Mouse (Mus musculus): ENCODE measurements around the gene Paqr9. TPM values are rescaled to one million over a fixed set of nuclear protein-coding genes. Genes with fewer than 3 reads are reported as not detected.

Paqr9 gene
- total RNA-seq (2012; rRNA removed) (not detected in 2 replicates), total RNA-seq (2014; rRNA removed) (not detected in 2 replicates), polyA plus RNA-seq (2012; ENCODE audit: insufficient read length, low read depth) (not detected in 2 replicates)

DNA sequence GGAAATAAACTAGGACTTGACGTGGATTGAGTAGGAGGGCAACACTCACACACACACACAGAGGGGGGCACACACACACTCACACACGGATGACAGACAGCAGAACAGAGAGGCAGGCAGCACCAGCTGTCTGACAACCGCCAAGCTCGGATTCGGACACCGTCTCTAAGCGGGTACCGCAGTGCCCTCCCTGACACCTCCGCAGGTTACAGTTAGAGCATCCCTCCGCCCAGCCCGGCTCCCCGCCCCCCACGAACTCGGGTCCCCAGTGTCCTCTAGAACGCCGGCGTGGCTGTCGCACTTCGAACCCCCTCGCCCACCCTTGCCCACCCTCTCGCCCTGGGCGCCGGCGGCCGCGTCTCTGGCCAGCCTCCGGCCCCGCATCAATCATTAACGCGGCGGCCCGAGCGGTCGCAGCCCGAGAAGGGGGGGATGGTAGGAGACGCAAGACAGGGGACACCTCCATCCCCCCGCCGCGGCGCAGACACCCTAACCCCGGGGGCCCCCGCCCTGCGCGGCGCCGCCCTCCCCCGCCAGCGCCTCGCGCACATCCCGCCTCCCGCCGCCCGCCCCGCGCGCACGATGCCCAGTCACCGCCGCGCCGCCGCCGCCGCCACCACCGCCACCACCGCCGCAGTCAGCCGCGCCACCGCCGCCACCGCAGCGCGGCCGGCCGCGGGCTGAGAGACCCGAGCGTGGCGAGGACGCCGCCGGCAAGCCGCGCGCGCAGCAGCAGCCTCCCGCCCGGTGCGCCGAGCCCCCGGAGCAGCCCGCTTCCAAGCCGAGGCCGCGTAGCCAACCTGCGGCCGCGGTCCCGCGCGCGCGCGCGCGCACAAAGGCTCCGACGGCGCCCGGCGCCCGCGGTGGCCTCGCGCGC lies at the start of gene Paqr9:
Gene Paqr9, plus strand, starts transcription at position 599 of the 877 bp plus-strand sequence.
- Histone ChIP-seq H3K79me2 (replicated peaks; ENCODE audit: control insufficient read depth, extremely low read depth, insufficient read depth, poor library complexity, severe bottlenecking) (no peaks in the 10 kb centered on the region), H3K27me3 (replicated peaks) (no peaks in the 10 kb centered on the region), H3K4me1 (ENCODE audit: control insufficient read depth in 1 of 2, insufficient read depth in 2 of 2) (peaks cover 0 to 5% of the 10 kb centered on the region in 2 experiments; a peak in 2 of 4 replicates), H3K9me3 (replicated peaks; ENCODE audit: low read length) (peaks cover 12% of the 10 kb centered on the region), H3K4me2 (ENCODE audit: insufficient read depth, low read depth, poor library complexity, severe bottlenecking) (no peak within 1 kb of the TSS), H3K9ac (ENCODE audit: insufficient read depth, low read depth) (no peak within 1 kb of the TSS), H3K4me3 (replicated peaks in 1 of 3; ENCODE audit: low read depth in 2 of 3, low read length in 2 of 3, poor library complexity in 1 of 3) (no peak within 1 kb of the TSS), H3K27ac (ENCODE audit: insufficient read depth, low read depth) (no peak within 1 kb of the TSS), H3K36me3 (replicated peaks in 1 of 2; ENCODE audit: control insufficient read depth in 1 of 2, insufficient read depth in 1 of 2, low read length in 1 of 2) (no peaks in the 10 kb centered on the region)
- dilution Hi-C loops (cut with MboI; ENCODE audit: extremely low pct_ligation_motif_present, extremely low pct_unique_long_range_greater_than_20kb, low sequenced_read_pairs) (no loop called here), in situ Hi-C loops (cut with MboI; ENCODE audit: low pct_ligation_motif_present, low pct_unique_long_range_greater_than_20kb, low sequenced_read_pairs) (no loop called here)
- TF ChIP-seq TBP (conservative IDR thresholded peaks at IDR 0.05; ENCODE audit: low read depth, low read length) (no peak), E2F4 (IDR thresholded peaks at IDR 0.05; ENCODE audit: insufficient replicate concordance, low read depth, low read length) (no peak), SMC3 (IDR thresholded peaks at IDR 0.05; ENCODE audit: low read depth, low read length) (no peak), TCF12 (IDR thresholded peaks at IDR 0.05; ENCODE audit: low read depth, low read length) (no peak), UBTF (IDR thresholded peaks at IDR 0.05; ENCODE audit: low read depth, low read length) (no peak), JUND (conservative IDR thresholded peaks at IDR 0.05; ENCODE audit: low read depth, low read length) (no peak), ZMIZ1 (IDR thresholded peaks at IDR 0.05; ENCODE audit: low read depth, low read length) (no peak), CTCF (conservative IDR thresholded peaks at IDR 0.05 in 1 of 2, IDR thresholded peaks at IDR 0.05 in 1 of 2; ENCODE audit: low read depth in 2 of 2, low read length in 2 of 2) (no peak), ZC3H11A (IDR thresholded peaks at IDR 0.05; ENCODE audit: low read depth, low read length) (no peak)
- DNase-seq (ENCODE audit: extremely low read depth): no peak

DNA sequence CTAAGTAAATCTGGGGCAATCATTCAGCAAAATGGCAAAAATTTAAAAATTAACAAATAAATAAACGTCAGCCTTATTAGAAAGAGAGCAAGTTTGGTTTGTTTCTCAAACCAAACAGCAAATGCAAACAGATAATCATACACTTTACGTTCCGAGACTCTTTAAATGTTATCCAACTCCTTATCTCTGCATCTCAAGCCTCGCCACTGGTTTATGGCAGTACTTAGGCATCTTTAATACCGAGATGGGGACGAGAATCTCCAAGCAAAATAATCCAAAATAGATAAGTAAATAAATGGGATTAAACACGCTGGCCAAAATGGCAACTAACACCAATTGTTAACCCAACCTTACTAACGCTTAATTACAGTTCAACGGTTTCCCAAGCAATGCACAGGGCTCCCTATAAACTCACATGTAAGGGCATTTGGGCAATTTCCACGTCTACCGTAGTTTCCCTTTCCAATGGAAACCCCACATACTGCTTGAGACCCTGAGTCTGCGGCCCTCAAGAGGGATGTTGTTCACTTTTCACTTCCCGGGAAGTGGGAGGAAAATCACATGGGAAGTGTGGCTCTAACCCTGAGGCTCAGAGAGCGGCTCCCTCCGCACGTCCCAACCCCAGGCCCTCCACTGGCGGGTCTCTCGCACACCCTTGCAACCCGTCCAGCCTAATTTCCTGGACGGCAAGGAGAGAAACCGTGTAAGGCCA lies 48.6 kb upstream of the Paqr9 start:
- DNase-seq (ENCODE audit: extremely low read depth): peak; percentile 14
- TF ChIP-seq CHD1 (IDR thresholded peaks at IDR 0.05; ENCODE audit: low read depth, low read length) (0 out of 2 replicates have a peak, but pooled peaks have one; percentile 42), ZKSCAN1 (IDR thresholded peaks at IDR 0.05; ENCODE audit: borderline replicate concordance, low read depth, low read length) (no peak)
- Histone ChIP-seq H3K9ac (ENCODE audit: insufficient read depth, low read depth) (peak overlapping the region; percentile 93), H3K9me3 (replicated peaks; ENCODE audit: low read length) (no peaks in the 10 kb centered on the region), H3K79me2 (replicated peaks; ENCODE audit: control insufficient read depth, extremely low read depth, insufficient read depth, poor library complexity, severe bottlenecking) (peaks cover 51% of the 10 kb centered on the region), H3K4me1 (ENCODE audit: control insufficient read depth in 1 of 2, insufficient read depth in 2 of 2) (peaks cover 0 to 19% of the 10 kb centered on the region in 2 experiments; a peak in 2 of 4 replicates), H3K4me3 (replicated peaks in 1 of 3; ENCODE audit: low read depth in 2 of 3, low read length in 2 of 3, poor library complexity in 1 of 3) (peak overlapping the region; percentile 83 to 100 (median 98)), H3K27ac (ENCODE audit: insufficient read depth, low read depth) (no peak overlapping the region; the same call in 1 of the 2 replicates), H3K36me3 (replicated peaks in 1 of 2; ENCODE audit: control insufficient read depth in 1 of 2, insufficient read depth in 1 of 2, low read length in 1 of 2) (peaks cover 0 to 8% of the 10 kb centered on the region in 2 experiments), H3K4me2 (ENCODE audit: insufficient read depth, low read depth, poor library complexity, severe bottlenecking) (peak overlapping the region; percentile 77), H3K27me3 (replicated peaks) (no peaks in the 10 kb centered on the region)
- in situ Hi-C loops (cut with MboI; ENCODE audit: low pct_ligation_motif_present, low pct_unique_long_range_greater_than_20kb, low sequenced_read_pairs): no loop called here
- dilution Hi-C loops (cut with MboI; ENCODE audit: extremely low pct_ligation_motif_present, extremely low pct_unique_long_range_greater_than_20kb, low sequenced_read_pairs): no loop called here
